Mouse (Mus musculus): ENCODE measurements around the gene Atg9b.

Atg9b gene

GRCm38 (mm10) chr5:24352251-24352859 lies 39.6 kb downstream of the Atg9b start:
- Histone ChIP-seq H3K36me3 (ENCODE audit: control insufficient read depth, insufficient read depth, low read length, poor library complexity, severe bottlenecking) (no peaks in the 10 kb centered on the region), H3K27me3 (ENCODE audit: control insufficient read depth, insufficient read depth, low read length, poor library complexity, severe bottlenecking) (no peaks in the 10 kb centered on the region)
- no peak for DNase-seq (ENCODE audit: low read depth, low spot score)

- peak; percentile 8 for DNase-seq (ENCODE audit: low read depth, low spot score)
- Histone ChIP-seq H3K27me3 (ENCODE audit: control insufficient read depth, insufficient read depth, low read length, poor library complexity, severe bottlenecking) (no peaks in the 10 kb centered on the region), H3K36me3 (ENCODE audit: control insufficient read depth, insufficient read depth, low read length, poor library complexity, severe bottlenecking) (no peaks in the 10 kb centered on the region)
These were observed 40.2 kb downstream of the Atg9b start for GRCm38 (mm10) chr5:24351701-24352171.

GRCm38 (mm10) chr5:24351278-24351677 lies 40.7 kb downstream of the Atg9b start, which contains the start of gene Kcnh2:
TSS of gene Kcnh2 (minus strand) at chr5:24351604.
- Histone ChIP-seq H3K27me3 (ENCODE audit: control insufficient read depth, insufficient read depth, low read length, poor library complexity, severe bottlenecking) (no peaks in the 10 kb centered on the region), H3K36me3 (ENCODE audit: control insufficient read depth, insufficient read depth, low read length, poor library complexity, severe bottlenecking) (no peaks in the 10 kb centered on the region)
- no peak for DNase-seq (ENCODE audit: low read depth, low spot score)

- Histone ChIP-seq H3K36me3 (ENCODE audit: control insufficient read depth, insufficient read depth, low read length, poor library complexity, severe bottlenecking) (no peaks in the 10 kb centered on the region), H3K27me3 (ENCODE audit: control insufficient read depth, insufficient read depth, low read length, poor library complexity, severe bottlenecking) (no peaks in the 10 kb centered on the region)
- DNase-seq (ENCODE audit: low read depth, low spot score), result no peak
These were observed 41.3 kb downstream of the Atg9b start for GRCm38 (mm10) chr5:24350531-24351250.

- Histone ChIP-seq H3K36me3 (ENCODE audit: control insufficient read depth, insufficient read depth, low read length, poor library complexity, severe bottlenecking) (no peaks in the 10 kb centered on the region), H3K27me3 (ENCODE audit: control insufficient read depth, insufficient read depth, low read length, poor library complexity, severe bottlenecking) (no peaks in the 10 kb centered on the region)
- DNase-seq (ENCODE audit: low read depth, low spot score), result no peak
These were observed 41.9 kb downstream of the Atg9b start for GRCm38 (mm10) chr5:24350073-24350472.

GRCm38 (mm10) chr5:24348546-24348945 lies 43.4 kb downstream of the Atg9b start:
- Histone ChIP-seq H3K27me3 (ENCODE audit: control insufficient read depth, insufficient read depth, low read length, poor library complexity, severe bottlenecking) (no peaks in the 10 kb centered on the region), H3K36me3 (ENCODE audit: control insufficient read depth, insufficient read depth, low read length, poor library complexity, severe bottlenecking) (no peaks in the 10 kb centered on the region)
- DNase-seq (ENCODE audit: low read depth, low spot score), result peak; percentile 8

GRCm38 (mm10) chr5:24348128-24348527 lies 43.8 kb downstream of the Atg9b start:
- DNase-seq (ENCODE audit: low read depth, low spot score), result peak; percentile 64
- no peaks in the 10 kb centered on the region for H3K27me3 ChIP-seq (ENCODE audit: control insufficient read depth, insufficient read depth, low read length, poor library complexity, severe bottlenecking)
- no peaks in the 10 kb centered on the region for H3K36me3 ChIP-seq (ENCODE audit: control insufficient read depth, insufficient read depth, low read length, poor library complexity, severe bottlenecking)

GRCm38 (mm10) chr5:24347186-24347875 lies 44.6 kb downstream of the Atg9b start:
- Histone ChIP-seq H3K27me3 (ENCODE audit: control insufficient read depth, insufficient read depth, low read length, poor library complexity, severe bottlenecking) (no peaks in the 10 kb centered on the region), H3K36me3 (ENCODE audit: control insufficient read depth, insufficient read depth, low read length, poor library complexity, severe bottlenecking) (no peaks in the 10 kb centered on the region)
- no peak for DNase-seq (ENCODE audit: low read depth, low spot score)

GRCm38 (mm10) chr5:24346313-24346712 lies 45.6 kb downstream of the Atg9b start:
- DNase-seq (ENCODE audit: low read depth, low spot score), result no peak
- H3K36me3 ChIP-seq (ENCODE audit: control insufficient read depth, insufficient read depth, low read length, poor library complexity, severe bottlenecking), result no peaks in the 10 kb centered on the region
- H3K27me3 ChIP-seq (ENCODE audit: control insufficient read depth, insufficient read depth, low read length, poor library complexity, severe bottlenecking), result no peaks in the 10 kb centered on the region

GRCm38 (mm10) chr5:24344477-24345051 lies 47.4 kb downstream of the Atg9b start:
- DNase-seq (ENCODE audit: low read depth, low spot score), result no peak
- Histone ChIP-seq H3K27me3 (ENCODE audit: control insufficient read depth, insufficient read depth, low read length, poor library complexity, severe bottlenecking) (no peaks in the 10 kb centered on the region), H3K36me3 (ENCODE audit: control insufficient read depth, insufficient read depth, low read length, poor library complexity, severe bottlenecking) (no peaks in the 10 kb centered on the region)

- Histone ChIP-seq H3K27me3 (ENCODE audit: control insufficient read depth, insufficient read depth, low read length, poor library complexity, severe bottlenecking) (no peaks in the 10 kb centered on the region), H3K36me3 (ENCODE audit: control insufficient read depth, insufficient read depth, low read length, poor library complexity, severe bottlenecking) (no peaks in the 10 kb centered on the region)
- DNase-seq (ENCODE audit: low read depth, low spot score), result no peak
These were observed 47.9 kb downstream of the Atg9b start for GRCm38 (mm10) chr5:24343977-24344436.

GRCm38 (mm10) chr5:24343379-24343778 lies 48.6 kb downstream of the Atg9b start:
- no peaks in the 10 kb centered on the region for H3K36me3 ChIP-seq (ENCODE audit: control insufficient read depth, insufficient read depth, low read length, poor library complexity, severe bottlenecking)
- DNase-seq (ENCODE audit: low read depth, low spot score), result no peak
- no peaks in the 10 kb centered on the region for H3K27me3 ChIP-seq (ENCODE audit: control insufficient read depth, insufficient read depth, low read length, poor library complexity, severe bottlenecking)

- no peaks in the 10 kb centered on the region for H3K27me3 ChIP-seq (ENCODE audit: control insufficient read depth, insufficient read depth, low read length, poor library complexity, severe bottlenecking)
- no peaks in the 10 kb centered on the region for H3K36me3 ChIP-seq (ENCODE audit: control insufficient read depth, insufficient read depth, low read length, poor library complexity, severe bottlenecking)
- DNase-seq (ENCODE audit: low read depth, low spot score), result no peak
These were observed 49.0 kb downstream of the Atg9b start for GRCm38 (mm10) chr5:24342966-24343365.

- Histone ChIP-seq H3K27me3 (ENCODE audit: control insufficient read depth, insufficient read depth, low read length, poor library complexity, severe bottlenecking) (no peaks in the 10 kb centered on the region), H3K36me3 (ENCODE audit: control insufficient read depth, insufficient read depth, low read length, poor library complexity, severe bottlenecking) (no peaks in the 10 kb centered on the region)
- no peak for DNase-seq (ENCODE audit: low read depth, low spot score)
These were observed 49.6 kb downstream of the Atg9b start for GRCm38 (mm10) chr5:24342205-24342963.

Measured in splenic B cell, adult 2 months (primary cell).